Mouse (Mus musculus): ENCODE measurements around the gene Ttc7b.

DNA sequence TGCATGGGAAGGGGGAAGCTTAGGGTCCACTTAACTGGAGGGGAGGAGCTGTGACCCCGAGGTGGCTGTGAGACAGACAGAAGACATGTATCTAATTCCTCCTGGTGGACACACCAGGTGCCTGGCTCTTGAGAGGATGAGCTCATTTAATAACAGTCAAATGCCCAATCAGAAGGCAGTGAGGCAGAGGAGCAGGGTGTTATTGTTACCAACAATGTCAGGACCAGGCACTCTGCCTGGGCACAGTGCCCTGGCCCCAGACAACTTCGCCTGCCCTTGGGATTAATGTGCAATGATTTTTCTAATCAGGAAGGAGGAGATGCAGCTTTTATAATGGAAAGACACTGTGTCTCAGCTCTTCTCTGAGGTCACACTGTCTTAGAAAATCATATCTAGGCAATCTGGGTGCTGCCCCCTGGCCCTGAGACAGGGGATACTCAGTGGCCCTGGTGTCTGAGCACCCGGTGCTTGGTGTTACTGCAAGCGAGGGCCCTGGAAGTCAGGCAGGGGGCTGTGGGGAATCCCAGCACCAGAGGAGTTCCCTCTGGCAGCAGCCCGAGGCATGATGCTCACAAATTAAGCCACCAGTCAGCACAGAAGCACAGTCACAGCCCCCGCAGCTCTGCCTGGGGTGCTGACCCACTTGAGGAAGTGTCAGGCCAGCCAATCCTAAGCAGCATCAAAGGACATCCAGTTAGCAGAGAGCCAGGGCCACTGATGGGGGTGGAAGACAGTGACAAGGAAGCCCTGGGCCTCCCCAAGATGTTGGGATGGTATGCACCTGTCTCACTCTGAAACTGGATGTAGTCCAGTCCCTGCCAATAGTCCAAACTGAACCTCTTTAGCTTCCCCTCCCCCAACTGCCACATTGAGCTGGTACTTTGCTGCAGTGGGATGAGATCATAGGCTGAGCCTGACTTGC is 209.9 kb downstream of the Ttc7b start:
- TF ChIP-seq CTCF (IDR thresholded peaks at IDR 0.05; ENCODE audit: extremely low read depth, insufficient read depth, insufficient read length, insufficient replicate concordance), result no peak
- TF ChIP-seq POLR2A (IDR thresholded peaks at IDR 0.05; ENCODE audit: low read depth, low read length), result no peak

Measured in spleen, adult 2 months (tissue).